Mouse (Mus musculus): ENCODE data around the gene Mecom.

- TF ChIP-seq MAFK (IDR thresholded peaks at IDR 0.05; ENCODE audit: insufficient replicate concordance, low read length): no peak
- TF ChIP-seq CTCF (conservative IDR thresholded peaks at IDR 0.05 in 1 of 2, IDR thresholded peaks at IDR 0.05 in 1 of 2; ENCODE audit: low read depth in 2 of 2, low read length in 2 of 2): peak in 1 of 2 experiments; percentile 11; a peak in 2 of 4 replicates
- TF ChIP-seq EP300 (IDR thresholded peaks at IDR 0.05; ENCODE audit: low read length): no peak
- TF ChIP-seq MAX (IDR thresholded peaks at IDR 0.05; ENCODE audit: low read length): no peak
- TF ChIP-seq POLR2A (IDR thresholded peaks at IDR 0.05; ENCODE audit: low read depth, low read length): no peak
- TF ChIP-seq CHD1 (IDR thresholded peaks at IDR 0.05; ENCODE audit: low read depth, low read length): no peak
- no peak for TF ChIP-seq ELF1 (IDR thresholded peaks at IDR 0.05; ENCODE audit: low read depth, low read length)
These were observed 338.7 kb downstream of the Mecom start for GRCm38 (mm10) chr3:30209131-30209530.

Measured in CH12.LX (cell line).